Mouse (Mus musculus): ENCODE measurements around the gene Rdh8. TPM values are rescaled to one million over a fixed set of nuclear protein-coding genes. Genes with fewer than 3 reads are reported as not detected.
"Not testable (repeated sequence)": the region's sequence is repeated elsewhere in the genome, so short reads cannot be mapped to it uniquely, and the experiment has no call there.

Rdh8 gene
- polyA plus RNA-seq, 1 experiment from 2014 or later = not detected

DNA sequence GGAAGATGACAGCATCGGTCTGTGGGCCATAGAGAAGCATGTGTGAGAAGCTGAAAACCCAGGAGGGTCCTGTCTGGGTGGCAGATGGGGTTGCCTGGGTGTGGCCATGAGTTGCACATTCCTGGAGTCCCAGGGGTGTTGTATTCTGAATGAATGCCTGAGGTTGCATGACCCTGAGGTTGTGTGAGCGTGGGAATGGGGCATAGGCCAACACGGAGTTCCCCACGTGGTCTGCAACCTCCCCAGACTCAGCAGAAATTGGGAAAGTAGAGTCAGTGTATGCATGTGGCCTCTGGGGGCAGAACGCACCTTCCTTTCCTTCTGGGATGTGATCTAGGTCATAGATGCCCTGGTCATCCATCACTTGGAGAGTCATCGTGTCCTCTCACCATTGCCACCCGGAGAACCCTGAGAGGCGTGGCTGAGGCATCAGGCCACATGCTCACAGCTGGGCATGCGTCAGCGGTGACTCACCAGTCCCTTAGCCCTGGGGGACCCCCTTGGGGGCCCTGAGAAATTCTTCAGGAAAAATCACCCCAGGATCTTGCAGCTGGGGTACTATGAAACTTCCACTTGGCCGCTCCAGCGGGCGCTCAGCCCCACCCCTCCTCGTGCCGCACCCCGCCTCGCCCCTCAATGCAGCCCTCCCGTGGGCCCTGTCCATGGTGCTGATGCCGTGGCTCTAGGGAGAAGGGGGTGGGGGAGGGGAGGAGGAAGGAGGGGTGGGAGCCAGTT, 5.6 kb upstream of the Rdh8 start:
- no peak for ATAC-seq (ENCODE audit: low read depth)
- no peaks in the 10 kb centered on the region for H3K9me3 ChIP-seq
- H3K4me3 ChIP-seq = no peak overlapping the region
- H3K27ac ChIP-seq (replicated peaks) = no peak overlapping the region
- H3K27me3 ChIP-seq = peaks cover 37% of the 10 kb centered on the region
- no peak overlapping the region for H3K4me2 ChIP-seq
- no peak overlapping the region for H3K9ac ChIP-seq
- peaks cover 11% of the 10 kb centered on the region for H3K4me1 ChIP-seq (replicated peaks)
- H3K36me3 ChIP-seq = no peaks in the 10 kb centered on the region
- 15% methylated on average over 19 of the region's 19 CpGs for WGBS

DNA sequence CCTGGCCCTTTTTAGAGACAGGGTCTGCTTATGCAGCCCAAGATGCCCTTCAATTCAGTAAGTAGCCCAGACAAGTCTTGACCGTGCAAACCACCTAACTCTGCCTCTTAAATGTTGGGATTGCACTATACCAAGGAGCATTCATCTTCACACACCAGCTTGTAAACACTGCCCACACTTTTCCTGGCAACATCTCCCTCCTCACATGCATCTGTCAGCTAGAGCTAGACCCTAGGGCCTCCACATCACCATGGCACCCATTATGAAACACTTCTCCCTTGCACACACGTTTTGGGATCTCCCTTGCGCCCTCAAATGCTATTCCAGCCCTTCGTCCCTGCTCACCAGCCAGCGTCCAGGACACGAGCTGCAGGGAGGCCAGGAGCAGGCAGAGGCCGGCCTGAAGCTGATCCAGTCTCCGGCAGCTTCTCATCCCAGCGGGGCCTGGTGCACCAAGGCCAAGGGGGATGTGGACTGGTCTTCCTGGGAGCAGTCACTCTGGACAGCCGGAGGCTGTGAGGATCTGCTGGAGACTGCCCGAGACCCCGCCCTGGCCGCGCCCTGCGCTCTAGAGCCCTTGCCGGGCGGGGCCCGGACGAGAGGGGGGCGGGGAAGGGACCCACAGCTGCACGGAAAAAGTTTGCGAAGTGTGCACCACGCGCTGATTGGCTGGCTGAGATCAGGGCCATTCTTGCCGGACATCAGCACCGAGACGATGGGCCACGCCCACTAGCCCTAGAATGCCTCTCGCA, 3.6 kb upstream of the Rdh8 start, which contains the start of gene Col5a3:
Gene Col5a3, minus strand, starts transcription at position 547 of the 752 bp plus-strand sequence.
- Histone ChIP-seq H3K27me3 (peaks cover 37% of the 10 kb centered on the region), H3K4me3 (peak within 1 kb of the TSS; percentile 9; the same call in 1 of the 2 replicates), H3K36me3 (no peaks in the 10 kb centered on the region), H3K4me1 (replicated peaks) (peaks cover 11% of the 10 kb centered on the region), H3K27ac (replicated peaks) (no peak within 1 kb of the TSS), H3K4me2 (peak within 1 kb of the TSS; percentile 49), H3K9me3 (no peaks in the 10 kb centered on the region), H3K9ac (0 out of 2 replicates have a peak within 1 kb of the TSS, but pooled peaks have one; percentile 22)
- ATAC-seq (ENCODE audit: low read depth) = no peak; the same call in 1 of the 2 replicates
- 3% methylated on average over 29 of the region's 29 CpGs for WGBS

DNA sequence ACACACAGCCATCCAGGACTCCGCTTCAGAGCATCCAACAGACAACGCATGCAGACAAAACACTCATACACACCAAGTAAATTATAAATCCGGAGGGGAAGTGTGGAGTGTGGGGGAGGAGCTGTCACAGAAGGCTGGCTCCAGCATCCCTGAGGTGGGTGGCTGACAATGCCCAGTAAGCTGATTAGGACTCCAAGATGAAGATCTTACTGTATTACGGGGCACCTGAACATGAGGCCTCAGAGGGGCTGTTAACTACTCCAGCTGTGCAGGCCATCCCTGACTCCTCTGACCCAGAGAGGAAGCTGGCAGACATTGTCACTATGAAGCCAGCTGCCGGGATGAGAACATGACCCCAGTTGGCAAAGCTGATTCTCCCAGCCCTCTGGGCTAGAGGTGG, 1.7 kb downstream of the Rdh8 start:
- no peak for ATAC-seq (ENCODE audit: low read depth)
- H3K4me3 ChIP-seq = no peak overlapping the region
- 80% methylated on average over 5 of the region's 5 CpGs for WGBS

DNA sequence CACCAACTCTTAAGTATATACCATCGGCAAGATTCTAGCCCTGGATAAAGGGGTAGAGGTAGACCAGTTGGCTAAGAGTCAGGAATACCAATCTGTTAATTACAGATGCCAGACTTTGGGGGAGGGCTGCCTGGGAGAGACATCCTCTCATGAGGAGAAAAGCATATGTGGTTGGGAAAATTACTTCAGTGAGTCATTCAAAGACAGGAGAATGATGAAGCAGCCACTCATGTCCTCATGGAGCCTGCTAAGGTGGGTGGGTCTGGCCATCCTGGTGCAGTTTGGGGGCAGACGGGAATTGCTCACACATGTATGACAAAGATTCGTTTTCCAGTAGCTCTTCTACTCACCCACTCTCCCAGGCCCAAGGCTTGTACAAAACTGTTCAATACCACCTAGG, 4.5 kb downstream of the Rdh8 start:
- Histone ChIP-seq H3K4me2 (no peak overlapping the region), H3K4me1 (replicated peaks) (no peaks in the 10 kb centered on the region), H3K9me3 (no peaks in the 10 kb centered on the region), H3K36me3 (no peaks in the 10 kb centered on the region), H3K27ac (replicated peaks) (no peak overlapping the region), H3K9ac (no peak overlapping the region), H3K27me3 (no peaks in the 10 kb centered on the region), H3K4me3 (no peak overlapping the region)
- 83% methylated on average over 3 of the region's 3 CpGs for WGBS
- no peak for ATAC-seq (ENCODE audit: low read depth)

More for the DNA sequence above, 1.7 kb downstream of the Rdh8 start:
- no peak overlapping the region for H3K4me2 ChIP-seq
- no peaks in the 10 kb centered on the region for H3K36me3 ChIP-seq
- no peak overlapping the region for H3K9ac ChIP-seq
- H3K27me3 ChIP-seq = peaks cover 10% of the 10 kb centered on the region
- no peak overlapping the region for H3K27ac ChIP-seq (replicated peaks)
- no peaks in the 10 kb centered on the region for H3K9me3 ChIP-seq
- peaks cover 2% of the 10 kb centered on the region for H3K4me1 ChIP-seq (replicated peaks)

DNA sequence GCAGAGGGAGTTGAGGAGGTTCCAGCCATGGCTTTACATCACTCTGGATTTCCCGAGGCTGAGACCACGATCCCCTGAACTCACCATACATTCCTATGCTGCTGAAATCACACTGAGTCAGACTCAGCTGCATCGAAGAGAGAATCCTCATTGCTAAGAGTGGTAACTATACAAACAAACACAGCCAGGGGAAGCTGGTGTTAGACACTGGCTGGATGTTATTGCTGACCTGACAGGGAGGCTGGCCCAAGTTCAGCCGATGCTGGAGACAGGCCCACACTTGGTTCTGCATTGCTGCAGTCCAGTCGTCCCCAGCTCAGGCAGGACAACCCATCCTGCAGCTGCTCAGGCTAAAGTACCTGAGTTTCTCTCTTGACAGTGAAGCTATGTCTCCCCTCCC, 7.5 kb downstream of the Rdh8 start:
- ATAC-seq (ENCODE audit: low read depth) = no peak
- no peak overlapping the region for H3K4me3 ChIP-seq
- no peaks in the 10 kb centered on the region; the same call in 1 of the 2 replicates for H3K27me3 ChIP-seq
- H3K4me1 ChIP-seq (replicated peaks) = peaks cover 6% of the 10 kb centered on the region
- no peaks in the 10 kb centered on the region for H3K9me3 ChIP-seq
- no peak overlapping the region for H3K27ac ChIP-seq (replicated peaks)
- no peak overlapping the region for H3K9ac ChIP-seq
- no peak overlapping the region for H3K4me2 ChIP-seq
- WGBS = 69% methylated on average over 5 of the region's 5 CpGs
- H3K36me3 ChIP-seq = no peaks in the 10 kb centered on the region

DNA sequence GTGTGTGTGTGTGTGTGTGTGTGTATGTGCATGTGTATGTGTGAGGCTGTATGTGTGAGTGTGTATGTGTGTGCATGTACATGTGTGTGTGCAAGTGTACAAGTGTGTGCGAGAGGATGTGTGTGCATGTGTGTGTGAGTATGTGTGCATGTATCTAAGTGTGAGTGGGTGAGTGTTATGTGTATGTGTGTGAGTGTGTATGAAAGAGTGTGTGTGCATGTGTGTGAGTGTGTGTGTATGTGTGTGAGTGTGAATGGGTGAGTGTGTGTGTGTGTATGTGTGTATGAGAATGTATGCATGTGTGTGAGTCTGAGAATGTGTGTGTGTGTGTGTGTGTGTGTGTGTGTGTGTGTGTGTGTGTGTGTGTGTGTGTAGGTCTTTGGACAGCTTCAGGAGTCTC, 9.8 kb downstream of the Rdh8 start:
- no peak for ATAC-seq (ENCODE audit: low read depth)
- Histone ChIP-seq H3K27ac (replicated peaks) (no peak overlapping the region), H3K9me3 (no peaks in the 10 kb centered on the region), H3K36me3 (no peaks in the 10 kb centered on the region), H3K4me1 (replicated peaks) (peaks cover 10% of the 10 kb centered on the region), H3K27me3 (no peaks in the 10 kb centered on the region; the same call in none of the 2 replicates), H3K4me2 (no peak overlapping the region), H3K9ac (no peak overlapping the region), H3K4me3 (no peak overlapping the region)
- 100% methylated on average over 1 of the region's 1 CpGs for WGBS

DNA sequence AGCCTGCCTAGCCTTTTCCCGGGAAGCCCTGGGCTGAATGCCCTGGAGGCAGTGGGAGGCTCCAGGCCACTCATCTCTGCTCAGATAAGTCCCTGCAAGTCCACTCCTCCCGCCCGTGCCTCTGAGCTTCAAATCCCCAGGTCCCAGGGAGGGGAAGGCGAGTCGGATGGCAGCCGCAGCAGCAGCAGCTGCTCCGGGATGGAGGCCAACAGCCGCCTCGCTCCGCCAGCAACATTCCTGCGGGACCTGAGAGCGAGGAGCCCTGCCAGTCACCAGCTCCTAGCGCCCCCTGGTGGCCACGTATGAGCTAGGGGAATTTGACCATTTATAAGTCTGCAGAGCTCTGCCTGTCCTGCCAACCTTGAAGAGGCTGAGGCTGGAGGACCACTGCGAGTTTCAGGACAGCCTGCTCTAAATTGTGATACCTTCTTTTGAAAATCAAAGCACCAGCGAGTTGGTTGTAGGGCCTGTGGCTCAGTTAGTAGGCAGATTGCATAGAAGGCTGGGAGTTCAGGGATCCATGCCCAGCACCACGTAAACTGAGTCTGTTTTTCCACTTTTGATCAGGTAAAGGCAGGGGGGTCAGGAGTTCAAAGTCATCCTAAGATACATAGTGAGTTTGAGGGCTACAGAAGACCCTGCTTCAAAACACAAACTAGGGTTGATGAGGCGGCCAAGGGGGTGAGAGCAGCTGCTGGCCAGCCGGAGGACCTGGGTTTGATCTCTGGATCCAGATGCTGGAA, 12.8 kb downstream of the Rdh8 start:
- H3K9me3 ChIP-seq = no peaks in the 10 kb centered on the region
- H3K27me3 ChIP-seq = peaks cover 8% of the 10 kb centered on the region
- H3K4me2 ChIP-seq = peak overlapping the region; percentile 43
- H3K27ac ChIP-seq (replicated peaks) = no peak overlapping the region
- H3K4me1 ChIP-seq (replicated peaks) = peaks cover 10% of the 10 kb centered on the region
- peak; percentile 92 for ATAC-seq (ENCODE audit: low read depth)
- WGBS = 15% methylated on average over 19 of the region's 19 CpGs
- peak overlapping the region; percentile 62 for H3K9ac ChIP-seq
- no peaks in the 10 kb centered on the region for H3K36me3 ChIP-seq
- H3K4me3 ChIP-seq = 0 out of 2 replicates have a peak overlapping the region, but pooled peaks have one; percentile 10

DNA sequence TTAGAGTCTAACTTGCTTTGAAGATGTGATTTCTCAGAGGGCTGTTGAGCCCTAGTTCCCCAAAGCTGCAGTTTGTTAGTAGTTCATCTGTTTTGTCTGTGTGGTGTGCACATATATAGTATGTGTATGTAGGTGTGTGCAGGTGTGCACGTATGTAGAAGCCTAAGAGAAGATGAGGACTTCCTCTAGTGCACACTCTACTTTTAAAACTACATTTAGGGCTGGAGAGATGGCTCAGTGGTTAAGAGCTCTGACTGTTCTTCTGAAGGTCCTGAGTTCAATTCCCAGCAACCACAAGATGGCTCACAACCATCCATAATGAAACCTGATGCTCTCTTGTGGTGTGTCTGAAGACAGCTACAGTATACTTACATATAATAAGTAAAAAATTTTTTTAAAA, 16.6 kb downstream of the Rdh8 start:
- Histone ChIP-seq H3K27me3 (peaks cover 8% of the 10 kb centered on the region; the same call in 1 of the 2 replicates), H3K4me2 (no peak overlapping the region), H3K4me3 (no peak overlapping the region), H3K9me3 (no peaks in the 10 kb centered on the region), H3K27ac (replicated peaks) (no peak overlapping the region), H3K4me1 (replicated peaks) (peaks cover 10% of the 10 kb centered on the region), H3K9ac (no peak overlapping the region), H3K36me3 (no peaks in the 10 kb centered on the region)
- WGBS = 70% methylated on average over 1 of the region's 1 CpGs
- ATAC-seq (ENCODE audit: low read depth) = no peak

DNA sequence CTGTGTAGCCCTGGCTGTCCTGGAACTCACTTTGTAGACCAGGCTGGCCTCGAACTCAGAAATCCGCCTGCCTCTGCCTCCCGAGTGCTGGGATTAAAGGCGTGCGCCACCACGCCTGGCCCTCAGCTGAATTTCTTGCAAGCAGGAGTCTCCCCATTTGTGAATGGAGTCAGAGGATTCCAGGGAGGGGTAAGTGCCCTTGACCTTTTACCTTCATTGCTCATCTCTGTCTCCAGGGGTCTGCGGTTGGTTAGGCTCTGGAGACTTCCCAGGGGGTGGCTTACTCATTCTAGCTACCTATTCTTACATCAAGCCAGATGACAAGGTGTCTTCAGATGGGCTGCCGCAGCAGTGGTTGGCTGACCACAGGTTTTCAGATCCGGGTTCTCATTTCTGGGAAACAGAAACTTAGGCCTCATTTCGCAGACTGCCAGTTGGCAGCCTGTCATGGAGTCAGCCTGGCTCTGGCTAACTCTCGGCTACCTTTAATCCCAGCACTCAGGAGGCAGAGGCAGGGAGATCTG, 17.2 kb downstream of the Rdh8 start:
- H3K27ac ChIP-seq (replicated peaks); H3K4me1 ChIP-seq (replicated peaks); H3K4me3 ChIP-seq; H3K4me2 ChIP-seq; H3K27me3 ChIP-seq; H3K9ac ChIP-seq; ATAC-seq (ENCODE audit: low read depth); H3K36me3 ChIP-seq; H3K9me3 ChIP-seq: not testable (repeated sequence)
- 83% methylated on average over 11 of the region's 11 CpGs for WGBS

DNA sequence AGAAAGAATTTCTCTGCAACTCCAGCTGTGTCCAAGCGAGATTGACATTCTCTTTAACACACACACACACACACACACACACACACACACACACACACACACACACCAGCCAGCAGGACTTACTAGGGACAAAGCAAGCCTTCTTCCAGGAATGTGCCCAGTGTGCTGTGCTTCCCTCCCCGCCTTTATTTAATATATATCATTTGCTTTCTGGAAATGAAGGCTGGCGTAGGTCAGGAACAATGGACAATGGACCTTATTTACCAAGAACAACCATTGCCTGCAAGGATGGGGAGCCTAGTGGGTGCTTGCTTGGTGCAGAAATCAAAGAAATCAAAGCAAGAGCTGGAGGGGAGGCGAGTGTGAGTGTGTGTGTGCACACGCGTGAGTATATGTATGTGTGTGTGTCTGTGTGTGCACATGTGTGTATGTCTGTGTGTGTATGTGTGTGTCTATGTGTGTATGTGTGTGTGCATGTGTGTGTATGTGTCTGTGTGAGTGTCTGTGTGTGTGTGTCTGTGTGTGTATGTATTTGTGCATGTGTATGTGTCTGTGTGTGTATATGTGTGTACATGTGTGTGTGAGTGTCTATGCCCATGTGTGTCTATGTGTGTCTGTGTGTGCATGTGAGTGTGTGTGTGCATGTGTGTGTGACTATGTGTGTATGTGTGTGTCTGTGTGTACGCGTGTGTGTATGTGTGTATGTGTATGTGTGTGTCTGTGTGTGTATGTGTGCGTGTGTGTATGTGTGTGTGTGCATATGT, 19.1 kb downstream of the Rdh8 start:
- H3K36me3 ChIP-seq = no peaks in the 10 kb centered on the region
- H3K9me3 ChIP-seq = no peaks in the 10 kb centered on the region
- WGBS = 80% methylated on average over 9 of the region's 9 CpGs
- no peak overlapping the region for H3K4me2 ChIP-seq
- H3K27me3 ChIP-seq = 0 out of 2 replicates have a peak, but pooled peaks cover 8% of the 10 kb centered on the region
- ATAC-seq (ENCODE audit: low read depth) = no peak
- no peaks in the 10 kb centered on the region for H3K4me1 ChIP-seq (replicated peaks)
- H3K4me3 ChIP-seq = no peak overlapping the region
- H3K9ac ChIP-seq = no peak overlapping the region
- H3K27ac ChIP-seq (replicated peaks) = no peak overlapping the region

DNA sequence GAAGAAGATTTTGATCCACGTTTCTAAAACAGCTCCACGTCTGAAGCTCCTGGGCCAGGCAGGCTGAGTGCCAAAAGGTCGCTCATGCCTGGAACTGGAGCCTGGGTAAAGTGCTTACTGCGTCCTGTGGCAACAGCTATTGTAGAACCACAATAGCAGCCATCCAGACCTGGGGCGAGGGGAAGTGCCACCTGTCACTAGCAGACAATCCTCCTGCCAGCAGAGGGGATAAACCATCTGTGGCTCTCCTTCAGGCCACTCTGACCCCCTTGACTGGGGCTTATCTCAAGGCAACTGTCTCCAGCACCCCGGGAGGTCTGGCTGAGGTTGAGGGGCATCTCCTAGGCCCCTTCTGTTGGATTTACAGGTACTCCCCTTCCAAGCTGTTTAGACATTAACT, 20.6 kb downstream of the Rdh8 start:
- Histone ChIP-seq H3K4me2 (no peak overlapping the region), H3K4me3 (no peak overlapping the region), H3K36me3 (no peaks in the 10 kb centered on the region), H3K9me3 (no peaks in the 10 kb centered on the region), H3K9ac (no peak overlapping the region), H3K27me3 (0 out of 2 replicates have a peak, but pooled peaks cover 2% of the 10 kb centered on the region), H3K4me1 (replicated peaks) (no peaks in the 10 kb centered on the region), H3K27ac (replicated peaks) (no peak overlapping the region)
- no peak for ATAC-seq (ENCODE audit: low read depth)
- WGBS = 56% methylated on average over 6 of the region's 6 CpGs

All from neural tube, embryonic 13.5 days (tissue).